Mouse (Mus musculus): ENCODE results near the gene Crabp2. TPM values are rescaled to one million over a fixed set of nuclear protein-coding genes. Genes with fewer than 3 reads are reported as not detected.

Gene Crabp2
- polyA plus RNA-seq, 1 experiment from 2014 or later = 44.1 TPM

GRCm38 (mm10) chr3:87981214-87981760 is 32.8 kb downstream of the Crabp2 start:
- 80% methylated on average over 6 of the region's 6 CpGs for whole genome bisulfite sequencing
- Histone ChIP-seq H3K4me1 (ENCODE audit: control insufficient read depth, insufficient read depth, low read length) (peaks cover 42% of the 10 kb centered on the region), H3K4me3 (ENCODE audit: low read depth, low read length) (no peak overlapping the region)

DNA sequence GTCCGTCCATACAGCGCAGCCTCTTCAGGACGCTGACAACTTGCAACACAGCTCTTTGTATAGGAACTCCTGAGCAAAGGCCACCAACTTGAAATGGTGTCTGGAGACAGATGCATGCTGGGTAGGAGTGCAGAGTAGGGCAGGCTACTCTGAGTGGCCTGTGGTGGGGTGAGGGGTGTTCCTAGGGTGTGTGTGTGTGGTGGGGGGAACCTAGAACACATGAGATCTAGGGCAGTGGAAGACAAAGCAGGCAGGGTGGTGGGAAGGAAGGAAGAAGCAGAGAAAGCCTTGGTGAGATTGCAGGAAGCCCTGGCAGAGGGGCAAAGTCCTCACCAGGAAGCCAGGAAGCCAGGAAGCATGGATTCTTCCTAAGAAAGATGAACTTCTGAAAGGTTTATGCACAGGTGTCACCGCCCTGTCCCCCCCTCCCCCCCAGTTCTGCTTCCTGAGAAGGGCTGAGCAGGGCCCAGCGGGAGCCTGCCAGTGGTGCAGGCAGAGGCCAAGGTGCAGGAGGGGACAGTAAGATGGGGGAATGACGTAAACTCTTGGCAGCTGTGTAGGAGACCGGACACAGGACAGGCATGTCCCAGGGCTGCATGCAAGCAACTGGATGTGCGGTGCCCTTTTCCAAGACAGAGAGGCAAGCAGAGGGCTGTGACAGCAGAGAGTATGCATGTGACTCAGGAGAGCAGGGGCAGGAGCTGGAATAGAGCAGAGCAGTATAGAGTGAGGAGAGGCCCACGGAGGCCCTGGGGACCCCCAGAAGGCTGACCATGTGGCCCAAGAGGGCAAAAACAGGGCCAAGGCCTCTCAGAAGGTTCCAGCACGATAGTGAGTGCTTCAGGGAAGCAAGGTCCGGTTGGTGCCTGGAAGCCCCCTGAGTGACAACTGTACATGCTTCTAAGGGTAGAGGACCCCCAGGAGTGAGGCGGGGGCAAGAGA is 33.7 kb downstream of the Crabp2 start:
- Histone ChIP-seq H3K4me3 (ENCODE audit: low read depth, low read length) (no peak overlapping the region), H3K9me3 (ENCODE audit: control insufficient read depth, low read depth, low read length) (no peaks in the 10 kb centered on the region), H3K36me3 (ENCODE audit: control insufficient read depth, insufficient read depth, low read length) (no peaks in the 10 kb centered on the region; the same call in 1 of the 2 replicates), H3K27ac (ENCODE audit: low read length) (peak overlapping the region; percentile 94), H3K4me2 (replicated peaks; ENCODE audit: low read depth, low read length) (peak overlapping the region; percentile 32), H3K4me1 (ENCODE audit: control insufficient read depth, insufficient read depth, low read length) (peaks cover 46% of the 10 kb centered on the region), H3K9ac (replicated peaks; ENCODE audit: low read depth, low read length) (0 out of 2 replicates have a peak overlapping the region, but pooled peaks have one; percentile 0), H3K27me3 (ENCODE audit: control insufficient read depth, insufficient read depth, low read length) (no peaks in the 10 kb centered on the region)
- 28% methylated on average over 12 of the region's 12 CpGs for WGBS
- 0 out of 2 replicates have a peak, but pooled peaks have one; percentile 11 for ATAC-seq (ENCODE audit: insufficient number of reproducible peaks, insufficient read depth, low FRiP score, low read depth)

More at GRCm38 (mm10) chr3:87981214-87981760, 32.8 kb downstream of the Crabp2 start:
- no peaks in the 10 kb centered on the region; the same call in 1 of the 2 replicates for H3K36me3 ChIP-seq (ENCODE audit: control insufficient read depth, insufficient read depth, low read length)
- ATAC-seq (ENCODE audit: insufficient number of reproducible peaks, insufficient read depth, low FRiP score, low read depth) = no peak
- no peaks in the 10 kb centered on the region for H3K9me3 ChIP-seq (ENCODE audit: control insufficient read depth, low read depth, low read length)
- no peak overlapping the region for H3K9ac ChIP-seq (replicated peaks; ENCODE audit: low read depth, low read length)
- H3K4me2 ChIP-seq (replicated peaks; ENCODE audit: low read depth, low read length) = no peak overlapping the region
- peak overlapping the region; percentile 94; the same call in 1 of the 2 replicates for H3K27ac ChIP-seq (ENCODE audit: low read length)
- H3K27me3 ChIP-seq (ENCODE audit: control insufficient read depth, insufficient read depth, low read length) = no peaks in the 10 kb centered on the region

- no peak overlapping the region for H3K4me3 ChIP-seq (ENCODE audit: low read depth, low read length)
- 0 out of 2 replicates have a peak overlapping the region, but pooled peaks have one; percentile 0 for H3K9ac ChIP-seq (replicated peaks; ENCODE audit: low read depth, low read length)
- no peaks in the 10 kb centered on the region for H3K36me3 ChIP-seq (ENCODE audit: control insufficient read depth, insufficient read depth, low read length)
- H3K27me3 ChIP-seq (ENCODE audit: control insufficient read depth, insufficient read depth, low read length) = no peaks in the 10 kb centered on the region
- 2% methylated on average over 13 of the region's 13 CpGs for WGBS
- H3K9me3 ChIP-seq (ENCODE audit: control insufficient read depth, low read depth, low read length) = no peaks in the 10 kb centered on the region
- H3K4me1 ChIP-seq (ENCODE audit: control insufficient read depth, insufficient read depth, low read length) = peaks cover 53% of the 10 kb centered on the region
- H3K4me2 ChIP-seq (replicated peaks; ENCODE audit: low read depth, low read length) = peak overlapping the region; percentile 32
- peak overlapping the region; percentile 94 for H3K27ac ChIP-seq (ENCODE audit: low read length)
- peak; percentile 59; the same call in 1 of the 2 replicates for ATAC-seq (ENCODE audit: insufficient number of reproducible peaks, insufficient read depth, low FRiP score, low read depth)
Measured at GRCm38 (mm10) chr3:87982836-87983601, 34.6 kb downstream of the Crabp2 start.

DNA sequence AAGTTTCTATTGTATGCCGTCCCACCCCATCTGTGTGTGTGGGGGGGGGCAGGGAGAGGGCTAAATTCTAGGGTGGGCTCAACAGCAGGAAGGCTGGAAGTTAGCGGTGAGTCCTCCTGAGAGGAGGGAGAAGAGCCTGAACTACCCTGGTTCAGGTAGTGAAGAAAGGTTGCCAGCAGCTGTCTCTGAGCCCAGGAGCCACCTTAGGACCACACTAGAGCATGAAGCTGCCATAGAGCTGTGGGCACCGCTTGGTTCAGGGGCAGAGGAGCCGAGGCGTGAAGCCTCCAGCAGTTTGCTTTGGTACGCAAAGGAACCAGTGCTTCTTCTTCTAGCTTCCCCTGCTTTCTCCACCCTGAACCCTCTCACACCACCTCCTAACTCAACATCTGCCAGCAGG is 35.2 kb downstream of the Crabp2 start:
- Histone ChIP-seq H3K4me1 (ENCODE audit: control insufficient read depth, insufficient read depth, low read length) (peaks cover 58% of the 10 kb centered on the region), H3K9ac (replicated peaks; ENCODE audit: low read depth, low read length) (no peak overlapping the region), H3K9me3 (ENCODE audit: control insufficient read depth, low read depth, low read length) (no peaks in the 10 kb centered on the region), H3K4me3 (ENCODE audit: low read depth, low read length) (no peak overlapping the region), H3K27me3 (ENCODE audit: control insufficient read depth, insufficient read depth, low read length) (peaks cover 2% of the 10 kb centered on the region; the same call in 1 of the 2 replicates), H3K36me3 (ENCODE audit: control insufficient read depth, insufficient read depth, low read length) (no peaks in the 10 kb centered on the region), H3K27ac (ENCODE audit: low read length) (peak overlapping the region; percentile 94), H3K4me2 (replicated peaks; ENCODE audit: low read depth, low read length) (peak overlapping the region; percentile 32)
- 41% methylated on average over 6 of the region's 6 CpGs for WGBS
- ATAC-seq (ENCODE audit: insufficient number of reproducible peaks, insufficient read depth, low FRiP score, low read depth) = no peak

DNA sequence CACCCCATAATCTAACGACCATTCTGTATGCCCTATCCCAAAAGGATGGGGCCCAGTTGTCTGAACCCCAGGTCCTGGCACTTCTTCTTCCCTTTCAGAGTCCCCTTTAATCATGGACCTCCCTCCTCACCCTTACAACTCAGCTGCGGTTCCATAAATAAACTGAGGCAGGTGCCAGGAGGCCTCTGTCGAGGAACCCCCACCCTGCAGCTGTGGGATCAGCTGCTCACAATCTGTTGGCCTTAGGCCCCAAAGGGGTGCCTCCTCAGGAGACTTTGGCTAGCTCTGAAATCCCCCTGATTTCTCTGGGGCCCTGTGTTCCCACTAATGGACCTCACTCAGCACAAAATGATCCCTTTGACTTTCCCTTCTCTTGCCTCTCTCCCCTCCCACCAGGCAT is 35.6 kb downstream of the Crabp2 start:
- ATAC-seq (ENCODE audit: insufficient number of reproducible peaks, insufficient read depth, low FRiP score, low read depth) = no peak
- no peak overlapping the region for H3K4me3 ChIP-seq (ENCODE audit: low read depth, low read length)
- peak overlapping the region; percentile 94 for H3K27ac ChIP-seq (ENCODE audit: low read length)
- 31% methylated on average over 3 of the region's 3 CpGs for WGBS
- H3K27me3 ChIP-seq (ENCODE audit: control insufficient read depth, insufficient read depth, low read length) = peaks cover 6% of the 10 kb centered on the region; the same call in 1 of the 2 replicates
- H3K4me2 ChIP-seq (replicated peaks; ENCODE audit: low read depth, low read length) = no peak overlapping the region
- H3K4me1 ChIP-seq (ENCODE audit: control insufficient read depth, insufficient read depth, low read length) = peaks cover 58% of the 10 kb centered on the region
- H3K9ac ChIP-seq (replicated peaks; ENCODE audit: low read depth, low read length) = no peak overlapping the region
- H3K9me3 ChIP-seq (ENCODE audit: control insufficient read depth, low read depth, low read length) = no peaks in the 10 kb centered on the region
- H3K36me3 ChIP-seq (ENCODE audit: control insufficient read depth, insufficient read depth, low read length) = no peaks in the 10 kb centered on the region

GRCm38 (mm10) chr3:87985505-87986320 is 37.2 kb downstream of the Crabp2 start:
- Histone ChIP-seq H3K9me3 (ENCODE audit: control insufficient read depth, low read depth, low read length) (no peaks in the 10 kb centered on the region), H3K4me3 (ENCODE audit: low read depth, low read length) (no peak overlapping the region), H3K27me3 (ENCODE audit: control insufficient read depth, insufficient read depth, low read length) (peaks cover 9% of the 10 kb centered on the region; the same call in 1 of the 2 replicates), H3K27ac (ENCODE audit: low read length) (peak overlapping the region; percentile 61; the same call in 1 of the 2 replicates), H3K9ac (replicated peaks; ENCODE audit: low read depth, low read length) (no peak overlapping the region), H3K4me1 (ENCODE audit: control insufficient read depth, insufficient read depth, low read length) (peaks cover 58% of the 10 kb centered on the region), H3K36me3 (ENCODE audit: control insufficient read depth, insufficient read depth, low read length) (no peaks in the 10 kb centered on the region), H3K4me2 (replicated peaks; ENCODE audit: low read depth, low read length) (no peak overlapping the region)
- 37% methylated on average over 12 of the region's 12 CpGs for WGBS
- ATAC-seq (ENCODE audit: insufficient number of reproducible peaks, insufficient read depth, low FRiP score, low read depth) = no peak

GRCm38 (mm10) chr3:87986868-87987267 is 38.4 kb downstream of the Crabp2 start:
- Histone ChIP-seq H3K27me3 (ENCODE audit: control insufficient read depth, insufficient read depth, low read length) (peaks cover 9% of the 10 kb centered on the region; the same call in 1 of the 2 replicates), H3K27ac (ENCODE audit: low read length) (peak overlapping the region; percentile 61; the same call in 1 of the 2 replicates), H3K4me1 (ENCODE audit: control insufficient read depth, insufficient read depth, low read length) (peaks cover 51% of the 10 kb centered on the region), H3K9me3 (ENCODE audit: control insufficient read depth, low read depth, low read length) (no peaks in the 10 kb centered on the region), H3K9ac (replicated peaks; ENCODE audit: low read depth, low read length) (no peak overlapping the region), H3K4me3 (ENCODE audit: low read depth, low read length) (peak overlapping the region; percentile 27), H3K36me3 (ENCODE audit: control insufficient read depth, insufficient read depth, low read length) (no peaks in the 10 kb centered on the region), H3K4me2 (replicated peaks; ENCODE audit: low read depth, low read length) (peak overlapping the region; percentile 69)
- ATAC-seq (ENCODE audit: insufficient number of reproducible peaks, insufficient read depth, low FRiP score, low read depth) = peak; percentile 68
- under 1% methylated on average over 17 of the region's 17 CpGs for WGBS

Data from stomach, embryonic 14.5 days (tissue).